Mouse (Mus musculus) c-Kit-positive CD71-positive TER-119-positive erythroid progenitor cells, embryonic 14.5 days (primary cell): ENCODE data around the gene Mocs2.

Experiments
- DNase-seq: peaks from one replicate; pipeline ENCODE4 v3.0.0-alpha.2; 2013; ENCODE audit warnings: low spot score

Gene Mocs2

DNA sequence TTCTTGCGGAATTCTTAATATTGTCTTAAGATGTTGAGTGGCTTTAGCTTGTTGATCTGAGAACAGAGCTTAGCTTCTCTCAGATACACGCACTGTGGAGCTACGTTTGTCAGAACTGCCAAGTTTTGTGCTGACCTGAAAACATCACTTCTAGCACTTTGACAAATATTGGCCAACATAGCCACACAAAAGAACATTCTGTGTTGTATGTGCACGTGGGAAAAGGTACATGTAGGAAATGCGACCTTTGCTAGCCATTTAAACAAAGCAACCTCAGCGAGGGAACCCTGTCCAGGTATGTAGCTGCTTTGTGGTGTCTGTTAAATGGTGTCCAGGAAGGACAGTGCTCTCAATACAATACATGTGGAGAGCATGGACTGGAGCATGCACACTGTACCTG is 36.0 kb downstream of the Mocs2 start:
- DNase-seq: no peak

DNA sequence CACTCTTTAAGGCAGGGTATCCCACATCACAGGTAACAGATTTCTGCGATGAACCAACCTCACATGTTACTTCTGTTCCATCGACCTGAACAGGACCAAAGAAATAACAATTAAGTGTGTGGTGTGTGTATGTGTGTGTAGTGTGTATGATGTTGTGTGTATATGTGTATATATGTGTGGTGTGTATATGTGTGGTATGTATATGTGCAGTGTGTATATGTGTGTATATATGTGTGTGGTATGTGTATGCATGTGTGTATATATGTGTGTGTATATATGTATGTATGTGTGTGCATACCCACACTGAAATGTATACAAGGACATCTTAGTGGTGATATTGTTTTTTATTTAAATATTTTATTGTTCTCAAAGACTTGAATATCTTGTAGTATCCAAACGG is 36.4 kb downstream of the Mocs2 start:
- DNase-seq: no peak

DNA sequence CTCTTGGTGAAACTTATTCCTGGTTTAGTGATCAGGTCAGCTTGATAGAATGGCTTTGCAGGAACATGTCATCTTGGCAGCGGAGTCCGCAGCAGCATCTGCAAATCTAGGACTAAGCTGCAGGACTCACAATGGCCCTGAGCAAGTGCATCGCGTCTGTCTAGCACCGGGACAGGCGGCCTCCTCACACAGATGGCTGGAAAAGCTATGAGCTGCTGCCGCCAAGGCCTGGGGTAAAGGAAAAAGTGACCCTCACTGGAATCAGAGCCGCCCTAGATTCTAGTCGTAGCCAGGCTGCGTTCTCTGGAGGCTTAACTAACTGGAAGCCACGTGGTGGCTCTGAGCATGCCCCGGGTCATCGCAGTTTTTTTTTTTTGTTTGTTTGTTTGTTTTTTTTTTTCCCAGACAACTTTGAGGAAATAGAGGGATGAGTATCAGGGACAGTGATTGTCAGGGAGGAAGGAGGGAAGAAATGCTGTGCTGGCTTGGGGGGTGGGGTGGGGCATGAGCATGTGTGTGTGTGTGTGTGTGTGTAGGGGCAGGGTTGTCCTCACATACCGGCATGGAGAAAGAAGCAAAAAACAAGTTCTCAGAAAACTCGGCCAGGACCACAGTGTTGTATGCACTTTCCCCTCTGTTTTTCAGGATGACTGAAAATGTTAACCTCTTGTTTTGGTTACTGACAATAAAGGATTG is 37.7 kb downstream of the Mocs2 start:
- DNase-seq: no peak

DNA sequence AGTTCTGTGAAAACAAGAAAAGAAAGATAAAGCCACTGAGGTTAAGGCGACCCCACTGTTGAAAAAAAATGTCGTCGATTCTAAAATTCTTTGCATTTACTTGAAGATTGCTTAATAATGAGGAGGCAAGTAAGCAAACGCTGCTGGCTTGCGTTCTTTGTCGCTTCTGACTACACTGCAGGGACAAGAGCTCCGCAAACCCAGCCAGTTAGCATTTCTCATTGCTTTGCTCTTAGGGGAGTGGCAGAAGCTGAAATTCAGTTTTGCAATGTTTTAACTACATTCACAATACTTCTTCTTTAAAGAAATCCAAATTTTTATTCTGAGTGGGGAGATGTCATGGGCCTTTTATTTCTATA is 38.2 kb downstream of the Mocs2 start:
- no peak for DNase-seq

DNA sequence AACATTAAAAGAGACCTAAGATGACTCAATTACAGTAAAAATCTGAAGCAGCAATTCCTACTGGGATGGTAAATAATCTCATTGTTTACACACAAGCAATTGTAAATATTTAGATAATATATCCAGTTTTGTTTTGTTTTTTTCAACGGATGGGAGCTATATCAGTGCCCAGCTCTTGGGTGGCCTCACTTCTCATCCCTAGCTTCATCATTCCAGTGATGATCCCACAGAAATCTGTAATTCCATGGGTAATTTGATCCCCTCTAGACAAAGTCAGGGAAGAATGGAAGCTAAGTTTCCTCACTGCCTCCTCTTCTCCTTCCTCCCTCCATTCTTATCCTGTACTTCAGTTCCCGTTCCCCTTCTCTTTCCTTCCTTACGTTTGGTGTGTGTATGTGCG is 39.5 kb downstream of the Mocs2 start:
- no peak for DNase-seq

DNA sequence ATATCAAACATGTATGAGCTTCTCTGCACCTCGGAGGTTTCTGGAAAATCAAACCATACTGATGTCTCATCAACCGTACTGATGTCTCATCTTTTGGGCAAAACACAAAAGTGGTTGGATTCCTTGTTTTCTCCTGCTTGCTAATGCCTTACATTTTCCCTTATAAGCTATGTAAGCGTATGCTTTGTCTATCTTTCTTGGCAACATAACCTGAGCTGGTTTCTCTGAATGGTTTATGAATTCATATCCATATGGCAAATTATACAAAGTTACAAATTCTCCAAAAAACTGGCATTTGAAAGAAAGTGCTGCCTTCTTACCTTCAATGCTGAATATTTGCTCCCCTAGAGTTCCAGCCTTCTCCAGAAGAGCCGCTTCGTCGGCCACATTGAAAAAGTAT is 56.7 kb downstream of the Mocs2 start:
- no peak for DNase-seq

DNA sequence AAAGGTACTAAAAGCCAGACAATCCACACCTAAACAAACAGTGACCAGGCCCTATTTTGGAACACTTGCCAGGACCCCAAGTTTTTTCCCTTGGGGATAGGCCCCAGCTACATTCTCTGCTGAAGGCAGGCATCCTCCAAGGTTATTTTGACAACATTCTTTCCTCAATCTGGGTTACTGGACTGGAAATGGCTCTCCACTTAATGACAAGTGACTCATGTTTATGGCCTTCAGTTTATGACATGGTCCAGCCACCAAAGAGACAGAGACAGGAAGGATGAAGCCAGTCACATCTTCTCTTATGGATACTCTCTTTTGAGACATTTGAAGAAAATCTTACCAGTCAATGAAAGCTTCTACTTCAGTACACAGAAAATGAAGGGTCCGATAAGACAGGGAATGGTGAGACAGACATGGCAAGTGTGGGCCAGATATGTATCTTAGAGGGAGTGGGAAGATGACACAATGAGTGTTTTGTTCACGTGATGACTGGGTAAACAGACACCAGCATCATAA is 58.0 kb downstream of the Mocs2 start:
- no peak for DNase-seq

DNA sequence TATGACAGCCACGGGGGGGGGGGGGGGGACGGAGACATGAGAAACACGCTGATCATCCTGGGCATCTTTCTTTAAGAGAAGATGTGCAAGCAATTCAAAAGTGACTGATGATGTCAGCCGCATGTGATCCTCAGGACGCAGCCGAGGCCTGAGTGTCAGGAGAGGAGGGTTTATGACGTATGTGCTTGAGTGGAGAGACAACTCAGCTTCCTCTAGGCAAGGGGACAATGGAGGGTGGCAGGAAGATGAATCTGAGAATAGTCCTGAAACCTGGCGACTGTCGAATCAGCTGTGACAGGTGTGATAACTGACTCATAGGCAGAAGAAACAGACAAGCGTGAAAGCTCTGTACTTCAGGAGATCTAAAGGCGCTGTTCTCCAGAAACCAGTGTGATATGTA is 60.6 kb downstream of the Mocs2 start:
- DNase-seq: no peak
